Mouse (Mus musculus): ENCODE measurements around the gene Gtf2f2. TPM values are rescaled to one million over a fixed set of nuclear protein-coding genes. Genes with fewer than 3 reads are reported as not detected.

The Gtf2f2 gene
- polyA plus RNA-seq, 1 experiment from 2014 or later, result 47.1 TPM

GRCm38 (mm10) chr14:76032671-76033136 lies 22.0 kb upstream of the Gtf2f2 start:
- H3K4me3 ChIP-seq (ENCODE audit: low read length), result no peak overlapping the region
- no peak for ATAC-seq (ENCODE audit: low FRiP score, low TSS enrichment)
- 0 out of 2 replicates have a peak, but pooled peaks cover 5% of the 10 kb centered on the region for H3K4me1 ChIP-seq (ENCODE audit: control insufficient read depth, insufficient read depth, low read length)
- no peak overlapping the region for H3K27ac ChIP-seq (ENCODE audit: low read depth, low read length)
- no peaks in the 10 kb centered on the region for H3K36me3 ChIP-seq (ENCODE audit: control insufficient read depth, insufficient read depth, low read length)
- no peaks in the 10 kb centered on the region for H3K27me3 ChIP-seq (ENCODE audit: control insufficient read depth, insufficient read depth, low read length)
- H3K9ac ChIP-seq (ENCODE audit: low read depth, low read length), result no peak overlapping the region
- H3K9me3 ChIP-seq (ENCODE audit: control insufficient read depth, low read length), result no peaks in the 10 kb centered on the region
- 56% methylated on average over 7 of the region's 7 CpGs for WGBS
- no peak overlapping the region for H3K4me2 ChIP-seq (replicated peaks; ENCODE audit: low read depth, low read length)

DNA sequence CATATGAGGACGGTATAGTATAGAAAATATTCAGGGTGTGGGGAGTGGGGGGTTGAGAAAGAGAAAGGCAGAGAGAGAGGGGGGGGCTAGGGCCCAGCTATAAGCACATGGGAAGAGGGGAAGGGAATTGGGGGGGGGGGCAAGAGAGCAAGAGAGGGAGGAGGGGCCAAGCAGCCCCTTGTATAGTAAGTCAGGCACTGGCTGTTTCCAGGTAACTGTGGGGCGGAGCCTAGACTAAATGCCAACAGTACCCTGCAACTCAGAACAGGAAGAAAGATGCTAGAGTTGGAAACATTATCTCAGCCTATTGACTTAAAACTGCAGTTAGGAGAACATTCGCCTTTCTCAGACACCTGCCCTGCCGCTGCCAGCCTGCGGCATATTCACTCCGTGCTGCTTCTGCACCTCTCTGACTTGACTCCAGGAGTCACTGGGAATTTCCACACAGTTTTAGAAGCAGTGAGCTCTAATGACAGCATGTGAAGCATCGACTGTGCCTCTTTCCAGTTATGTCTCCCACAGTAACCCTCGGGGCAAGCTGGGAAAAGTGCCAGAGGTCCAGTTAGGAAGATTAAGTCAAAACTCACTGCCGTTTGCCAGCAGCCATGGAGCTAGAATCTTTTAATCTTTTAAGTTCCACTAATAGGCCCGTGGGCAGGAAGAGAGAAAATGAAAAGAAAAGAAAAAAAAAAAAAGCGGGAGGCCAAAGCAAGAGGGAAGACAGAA lies 20.6 kb upstream of the Gtf2f2 start:
- 68% methylated on average over 11 of the region's 11 CpGs for WGBS
- Histone ChIP-seq H3K4me1 (ENCODE audit: control insufficient read depth, insufficient read depth, low read length) (0 out of 2 replicates have a peak, but pooled peaks cover 5% of the 10 kb centered on the region), H3K9ac (ENCODE audit: low read depth, low read length) (no peak overlapping the region), H3K27me3 (ENCODE audit: control insufficient read depth, insufficient read depth, low read length) (no peaks in the 10 kb centered on the region), H3K9me3 (ENCODE audit: control insufficient read depth, low read length) (no peaks in the 10 kb centered on the region), H3K27ac (ENCODE audit: low read depth, low read length) (no peak overlapping the region), H3K36me3 (ENCODE audit: control insufficient read depth, insufficient read depth, low read length) (no peaks in the 10 kb centered on the region), H3K4me2 (replicated peaks; ENCODE audit: low read depth, low read length) (no peak overlapping the region), H3K4me3 (ENCODE audit: low read length) (no peak overlapping the region)
- ATAC-seq (ENCODE audit: low FRiP score, low TSS enrichment), result no peak

- Histone ChIP-seq H3K36me3 (ENCODE audit: control insufficient read depth, insufficient read depth, low read length) (no peaks in the 10 kb centered on the region), H3K27ac (ENCODE audit: low read depth, low read length) (no peak overlapping the region), H3K4me2 (replicated peaks; ENCODE audit: low read depth, low read length) (no peak overlapping the region), H3K27me3 (ENCODE audit: control insufficient read depth, insufficient read depth, low read length) (no peaks in the 10 kb centered on the region), H3K4me1 (ENCODE audit: control insufficient read depth, insufficient read depth, low read length) (no peaks in the 10 kb centered on the region), H3K9me3 (ENCODE audit: control insufficient read depth, low read length) (no peaks in the 10 kb centered on the region), H3K4me3 (ENCODE audit: low read length) (no peak overlapping the region), H3K9ac (ENCODE audit: low read depth, low read length) (no peak overlapping the region)
- ATAC-seq (ENCODE audit: low FRiP score, low TSS enrichment), result no peak
- 89% methylated on average over 4 of the region's 4 CpGs for WGBS
Measured at GRCm38 (mm10) chr14:76024641-76025040, 14.0 kb upstream of the Gtf2f2 start.

DNA sequence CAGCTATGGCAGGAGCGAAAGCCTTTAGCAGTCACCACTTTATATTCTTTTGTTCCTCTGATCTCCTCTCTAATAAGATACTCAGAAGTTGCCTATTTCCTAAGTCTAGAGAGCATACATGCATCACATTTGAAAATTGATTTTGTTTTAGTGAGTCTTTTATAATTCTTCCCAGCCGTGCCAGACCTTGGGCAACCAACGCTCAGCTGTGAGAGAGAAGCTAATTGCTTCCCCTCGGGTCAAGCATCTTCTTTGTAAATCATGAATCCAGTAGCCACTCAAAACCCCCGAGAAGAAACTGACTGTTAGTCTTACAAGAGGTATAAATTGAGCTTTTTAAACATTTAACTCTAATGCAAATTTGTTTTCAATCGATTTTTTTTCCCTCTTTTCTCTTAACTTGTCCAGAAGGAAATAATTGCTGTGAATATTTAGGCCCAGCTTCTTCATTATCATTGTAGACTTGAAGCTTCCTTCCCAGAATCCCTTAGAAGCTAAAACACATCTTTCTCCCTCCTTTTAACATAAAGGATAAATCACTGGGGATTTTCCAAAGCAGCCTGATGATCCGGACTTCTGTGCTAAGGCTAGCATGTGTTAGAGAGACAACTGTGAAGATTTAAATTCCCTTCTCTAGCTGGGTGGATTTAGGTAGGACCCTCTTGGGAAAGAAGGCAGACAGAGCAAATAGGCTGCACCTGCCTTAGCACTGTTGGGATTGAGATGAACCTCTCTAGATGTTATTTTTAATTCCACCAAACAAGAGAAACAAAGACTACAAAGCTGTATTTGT lies 10.5 kb upstream of the Gtf2f2 start:
- Histone ChIP-seq H3K4me2 (replicated peaks; ENCODE audit: low read depth, low read length) (no peak overlapping the region), H3K9ac (ENCODE audit: low read depth, low read length) (no peak overlapping the region), H3K4me1 (ENCODE audit: control insufficient read depth, insufficient read depth, low read length) (no peaks in the 10 kb centered on the region), H3K9me3 (ENCODE audit: control insufficient read depth, low read length) (no peaks in the 10 kb centered on the region), H3K4me3 (ENCODE audit: low read length) (no peak overlapping the region), H3K27ac (ENCODE audit: low read depth, low read length) (no peak overlapping the region), H3K27me3 (ENCODE audit: control insufficient read depth, insufficient read depth, low read length) (no peaks in the 10 kb centered on the region), H3K36me3 (ENCODE audit: control insufficient read depth, insufficient read depth, low read length) (no peaks in the 10 kb centered on the region)
- ATAC-seq (ENCODE audit: low FRiP score, low TSS enrichment), result no peak
- WGBS, result 64% methylated on average over 7 of the region's 7 CpGs

DNA sequence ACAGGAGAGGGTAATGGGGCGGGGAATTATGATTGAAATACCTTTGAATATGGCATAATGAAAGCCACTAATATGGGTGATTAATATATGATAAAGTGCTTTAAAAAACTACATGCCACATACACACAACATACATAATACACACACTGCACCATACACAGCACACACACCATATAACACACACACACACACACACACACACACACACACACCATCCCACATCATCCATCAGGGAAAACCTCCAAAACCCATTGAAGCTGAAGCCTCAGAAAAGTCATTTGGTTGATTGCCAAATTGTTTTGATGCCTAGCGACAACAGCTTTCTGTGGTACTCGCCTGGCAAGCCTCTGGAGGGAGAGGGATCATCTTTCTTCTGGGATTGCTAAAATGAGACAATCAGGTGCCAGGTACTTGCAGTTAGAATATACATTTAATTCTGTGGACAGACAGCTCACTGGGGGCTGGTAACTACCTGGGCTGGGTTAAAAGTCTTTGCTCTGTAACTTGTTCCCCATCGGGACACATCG lies 9.7 kb upstream of the Gtf2f2 start:
- 84% methylated on average over 5 of the region's 5 CpGs for WGBS
- no peak overlapping the region for H3K4me3 ChIP-seq (ENCODE audit: low read length)
- ATAC-seq (ENCODE audit: low FRiP score, low TSS enrichment), result no peak
- no peaks in the 10 kb centered on the region for H3K4me1 ChIP-seq (ENCODE audit: control insufficient read depth, insufficient read depth, low read length)
- H3K9me3 ChIP-seq (ENCODE audit: control insufficient read depth, low read length), result no peaks in the 10 kb centered on the region
- H3K36me3 ChIP-seq (ENCODE audit: control insufficient read depth, insufficient read depth, low read length), result no peaks in the 10 kb centered on the region
- H3K9ac ChIP-seq (ENCODE audit: low read depth, low read length), result no peak overlapping the region
- H3K27ac ChIP-seq (ENCODE audit: low read depth, low read length), result no peak overlapping the region
- H3K27me3 ChIP-seq (ENCODE audit: control insufficient read depth, insufficient read depth, low read length), result no peaks in the 10 kb centered on the region
- H3K4me2 ChIP-seq (replicated peaks; ENCODE audit: low read depth, low read length), result no peak overlapping the region

GRCm38 (mm10) chr14:76017785-76018490 lies 7.3 kb upstream of the Gtf2f2 start:
- ATAC-seq (ENCODE audit: low FRiP score, low TSS enrichment), result no peak
- no peaks in the 10 kb centered on the region for H3K4me1 ChIP-seq (ENCODE audit: control insufficient read depth, insufficient read depth, low read length)

DNA sequence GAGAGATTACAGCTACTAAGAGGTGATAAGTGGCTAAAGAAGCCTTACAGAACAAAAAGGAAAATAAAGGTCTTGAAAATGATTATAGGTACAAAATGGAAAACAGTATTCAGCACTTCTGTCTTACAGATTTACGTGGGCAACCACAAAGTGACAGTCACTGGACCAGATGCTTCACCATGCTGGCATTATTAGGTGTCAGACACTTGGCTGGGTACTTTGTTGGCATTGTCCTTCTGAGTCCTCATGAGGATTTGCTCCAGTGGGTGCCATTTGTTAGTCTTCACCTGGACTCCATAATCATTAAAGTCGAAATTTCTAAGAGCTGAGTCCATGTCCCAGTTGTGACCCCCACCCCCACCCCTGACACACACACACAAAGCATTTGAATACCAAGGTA lies 3.7 kb upstream of the Gtf2f2 start:
- peaks cover 11% of the 10 kb centered on the region for H3K4me1 ChIP-seq (ENCODE audit: control insufficient read depth, insufficient read depth, low read length)
- no peaks in the 10 kb centered on the region for H3K27me3 ChIP-seq (ENCODE audit: control insufficient read depth, insufficient read depth, low read length)
- no peaks in the 10 kb centered on the region for H3K9me3 ChIP-seq (ENCODE audit: control insufficient read depth, low read length)
- no peak overlapping the region for H3K4me2 ChIP-seq (replicated peaks; ENCODE audit: low read depth, low read length)
- no peaks in the 10 kb centered on the region for H3K36me3 ChIP-seq (ENCODE audit: control insufficient read depth, insufficient read depth, low read length)
- no peak overlapping the region for H3K27ac ChIP-seq (ENCODE audit: low read depth, low read length)
- H3K9ac ChIP-seq (ENCODE audit: low read depth, low read length), result no peak overlapping the region
- ATAC-seq (ENCODE audit: low FRiP score, low TSS enrichment), result no peak
- no peak overlapping the region for H3K4me3 ChIP-seq (ENCODE audit: low read length)
- 56% methylated on average over 2 of the region's 2 CpGs for WGBS

More at GRCm38 (mm10) chr14:76017785-76018490, 7.3 kb upstream of the Gtf2f2 start:
- no peak overlapping the region for H3K4me2 ChIP-seq (replicated peaks; ENCODE audit: low read depth, low read length)
- no peak overlapping the region for H3K9ac ChIP-seq (ENCODE audit: low read depth, low read length)
- no peaks in the 10 kb centered on the region for H3K9me3 ChIP-seq (ENCODE audit: control insufficient read depth, low read length)
- WGBS, result 84% methylated on average over 10 of the region's 10 CpGs
- no peak overlapping the region for H3K27ac ChIP-seq (ENCODE audit: low read depth, low read length)
- H3K27me3 ChIP-seq (ENCODE audit: control insufficient read depth, insufficient read depth, low read length), result no peaks in the 10 kb centered on the region
- no peaks in the 10 kb centered on the region for H3K36me3 ChIP-seq (ENCODE audit: control insufficient read depth, insufficient read depth, low read length)
- no peak overlapping the region for H3K4me3 ChIP-seq (ENCODE audit: low read length)

GRCm38 (mm10) chr14:76011062-76011457 lies 395 bp upstream of the Gtf2f2 start:
- no peaks in the 10 kb centered on the region for H3K27me3 ChIP-seq (ENCODE audit: control insufficient read depth, insufficient read depth, low read length)
- peak overlapping the region; percentile 97 for H3K4me3 ChIP-seq (ENCODE audit: low read length)
- peaks cover 15% of the 10 kb centered on the region for H3K4me1 ChIP-seq (ENCODE audit: control insufficient read depth, insufficient read depth, low read length)
- H3K4me2 ChIP-seq (replicated peaks; ENCODE audit: low read depth, low read length), result peak overlapping the region; percentile 81
- peaks cover 3% of the 10 kb centered on the region; the same call in 1 of the 2 replicates for H3K36me3 ChIP-seq (ENCODE audit: control insufficient read depth, insufficient read depth, low read length)
- no peak overlapping the region for H3K9ac ChIP-seq (ENCODE audit: low read depth, low read length)
- no peak overlapping the region for H3K27ac ChIP-seq (ENCODE audit: low read depth, low read length)
- ATAC-seq (ENCODE audit: low FRiP score, low TSS enrichment), result peak; percentile 38; the same call in 1 of the 2 replicates
- WGBS, result 28% methylated on average over 7 of the region's 7 CpGs
- no peaks in the 10 kb centered on the region for H3K9me3 ChIP-seq (ENCODE audit: control insufficient read depth, low read length)
